Mouse (Mus musculus): ENCODE measurements around the gene Qdpr.

GRCm38 (mm10) chr5:45481125-45481524, 31.1 kb upstream of the Qdpr start:
- no peak for TF ChIP-seq CTCF (IDR thresholded peaks at IDR 0.05; ENCODE audit: control insufficient read depth, insufficient read depth, insufficient replicate concordance, low read depth, low read length)
- no peak for TF ChIP-seq POLR2A (IDR thresholded peaks at IDR 0.05; ENCODE audit: control insufficient read depth, low read depth, low read length)
